Mouse (Mus musculus): ENCODE results near the gene Mafb. TPM values are rescaled to one million over a fixed set of nuclear protein-coding genes. Genes with fewer than 3 reads are reported as not detected.

The Mafb gene
- polyA plus RNA-seq, 1 experiment = 0.24 TPM

DNA sequence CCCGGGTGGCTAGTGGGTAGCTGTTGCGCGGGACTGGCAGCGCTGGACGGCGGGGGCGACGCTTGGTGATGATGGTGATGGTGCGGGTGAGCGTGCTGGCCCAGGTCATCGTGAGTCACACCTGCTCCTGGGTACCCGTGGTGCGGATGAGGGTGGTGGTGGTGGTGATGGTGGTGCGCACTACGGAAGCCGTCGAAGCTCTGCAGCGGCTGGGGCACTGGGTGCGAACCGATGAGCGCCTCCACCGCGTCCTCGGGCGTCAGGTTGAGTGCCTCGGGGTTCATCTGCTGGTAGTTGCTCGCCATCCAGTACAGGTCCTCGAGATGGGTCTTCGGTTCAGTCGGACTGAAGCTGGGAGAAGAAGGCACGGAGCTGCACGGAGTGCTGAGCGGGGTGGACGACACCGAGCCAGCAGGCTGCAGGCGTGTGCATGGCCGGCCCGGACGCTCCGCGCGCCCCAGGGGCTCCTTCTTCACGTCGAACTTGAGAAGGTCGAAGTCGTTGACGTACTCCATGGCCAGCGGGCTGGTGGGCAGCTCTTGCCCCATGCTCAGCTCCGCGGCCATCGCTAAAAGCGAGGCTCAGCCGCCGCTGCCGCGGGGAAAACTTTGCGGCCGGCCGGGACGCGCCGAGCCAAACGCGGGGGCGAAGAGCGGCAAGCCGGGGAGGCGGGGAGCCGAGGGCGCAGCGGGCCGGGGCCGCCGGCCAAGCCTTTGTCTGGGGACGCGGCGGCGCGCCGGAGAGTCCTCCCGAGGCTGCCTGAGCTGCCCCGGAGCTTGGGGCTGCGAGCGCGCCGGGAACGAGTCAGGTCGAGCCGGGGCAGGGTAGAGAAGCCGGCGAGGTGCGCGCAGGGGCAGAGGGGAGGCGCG is 520 bp downstream of the Mafb start:
- peak overlapping the region; percentile 33 for H3K4me3 ChIP-seq (ENCODE audit: low read depth, low read length)
- TF ChIP-seq EP300 (IDR thresholded peaks at IDR 0.05; ENCODE audit: insufficient read depth, low read depth, low read length) = no peak
- no peak for TF ChIP-seq CTCF (IDR thresholded peaks at IDR 0.05; ENCODE audit: low read depth, low read length)
- no peak for TF ChIP-seq POLR2A (IDR thresholded peaks at IDR 0.05; ENCODE audit: insufficient read depth, low read length)
- H3K9ac ChIP-seq (ENCODE audit: low read depth, poor library complexity, severe bottlenecking) = peak overlapping the region; percentile 29
- H3K36me3 ChIP-seq (ENCODE audit: control insufficient read depth, insufficient read depth, low read length, poor library complexity, severe bottlenecking) = no peaks in the 10 kb centered on the region
- H3K27ac ChIP-seq (ENCODE audit: insufficient read depth, low read length) = no peak overlapping the region
- H3K27me3 ChIP-seq (ENCODE audit: control insufficient read depth, insufficient read depth, low read length, poor library complexity, severe bottlenecking) = peaks cover 43% of the 10 kb centered on the region
- no peaks in the 10 kb centered on the region for H3K4me1 ChIP-seq (ENCODE audit: control insufficient read depth, insufficient read depth, low read length)
- H3K9me3 ChIP-seq (replicated peaks; ENCODE audit: control insufficient read depth, insufficient read depth, low read length, poor library complexity, severe bottlenecking) = no peaks in the 10 kb centered on the region

- Histone ChIP-seq H3K27ac (ENCODE audit: insufficient read depth, low read length) (no peak overlapping the region), H3K36me3 (ENCODE audit: control insufficient read depth, insufficient read depth, low read length, poor library complexity, severe bottlenecking) (no peaks in the 10 kb centered on the region), H3K9me3 (replicated peaks; ENCODE audit: control insufficient read depth, insufficient read depth, low read length, poor library complexity, severe bottlenecking) (no peaks in the 10 kb centered on the region), H3K9ac (ENCODE audit: low read depth, poor library complexity, severe bottlenecking) (no peak overlapping the region), H3K4me1 (ENCODE audit: control insufficient read depth, insufficient read depth, low read length) (peaks cover 3% of the 10 kb centered on the region), H3K4me3 (ENCODE audit: low read depth, low read length) (peak overlapping the region; percentile 33), H3K27me3 (ENCODE audit: control insufficient read depth, insufficient read depth, low read length, poor library complexity, severe bottlenecking) (peaks cover 40% of the 10 kb centered on the region)
- TF ChIP-seq EP300 (IDR thresholded peaks at IDR 0.05; ENCODE audit: insufficient read depth, low read depth, low read length) (no peak), POLR2A (IDR thresholded peaks at IDR 0.05; ENCODE audit: insufficient read depth, low read length) (no peak), CTCF (IDR thresholded peaks at IDR 0.05; ENCODE audit: low read depth, low read length) (no peak)
Observed at GRCm38 (mm10) chr2:160365107-160365911, 1.6 kb downstream of the Mafb start.

GRCm38 (mm10) chr2:160364666-160365065 is 2.2 kb downstream of the Mafb start:
- Histone ChIP-seq H3K9me3 (replicated peaks; ENCODE audit: control insufficient read depth, insufficient read depth, low read length, poor library complexity, severe bottlenecking) (no peaks in the 10 kb centered on the region), H3K27ac (ENCODE audit: insufficient read depth, low read length) (no peak overlapping the region), H3K36me3 (ENCODE audit: control insufficient read depth, insufficient read depth, low read length, poor library complexity, severe bottlenecking) (no peaks in the 10 kb centered on the region), H3K27me3 (ENCODE audit: control insufficient read depth, insufficient read depth, low read length, poor library complexity, severe bottlenecking) (peaks cover 38% of the 10 kb centered on the region), H3K9ac (ENCODE audit: low read depth, poor library complexity, severe bottlenecking) (no peak overlapping the region), H3K4me3 (ENCODE audit: low read depth, low read length) (no peak overlapping the region), H3K4me1 (ENCODE audit: control insufficient read depth, insufficient read depth, low read length) (peaks cover 3% of the 10 kb centered on the region)
- TF ChIP-seq POLR2A (IDR thresholded peaks at IDR 0.05; ENCODE audit: insufficient read depth, low read length) (no peak), EP300 (IDR thresholded peaks at IDR 0.05; ENCODE audit: insufficient read depth, low read depth, low read length) (no peak), CTCF (IDR thresholded peaks at IDR 0.05; ENCODE audit: low read depth, low read length) (no peak)

DNA sequence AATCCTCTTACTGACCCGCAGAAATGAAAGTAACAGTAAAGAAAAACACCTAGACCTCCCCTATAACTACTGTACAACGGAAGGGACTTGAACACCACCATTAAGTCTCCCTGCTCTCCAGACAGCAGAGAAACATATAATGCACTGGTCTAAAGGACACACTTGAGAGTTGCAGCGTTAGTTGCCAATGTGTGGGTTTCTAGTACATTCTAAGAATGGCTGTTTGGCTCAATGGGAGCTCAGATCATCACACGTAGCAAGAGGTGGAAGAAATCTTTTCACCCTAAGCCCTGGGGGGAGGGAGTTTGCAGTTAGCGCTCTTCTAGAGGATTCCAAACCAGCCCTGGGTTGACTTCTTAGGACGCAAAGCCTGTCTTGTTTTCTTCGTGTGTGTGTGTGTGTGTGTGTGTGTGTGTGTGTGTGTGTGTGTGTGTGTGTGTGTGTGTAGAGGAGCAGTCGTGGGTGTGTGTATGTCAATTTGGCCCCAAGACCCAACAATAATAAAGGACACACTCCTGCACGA is 2.7 kb downstream of the Mafb start:
- Histone ChIP-seq H3K27ac (ENCODE audit: insufficient read depth, low read length) (no peak overlapping the region), H3K4me3 (ENCODE audit: low read depth, low read length) (no peak overlapping the region), H3K27me3 (ENCODE audit: control insufficient read depth, insufficient read depth, low read length, poor library complexity, severe bottlenecking) (peaks cover 39% of the 10 kb centered on the region), H3K36me3 (ENCODE audit: control insufficient read depth, insufficient read depth, low read length, poor library complexity, severe bottlenecking) (no peaks in the 10 kb centered on the region), H3K9me3 (replicated peaks; ENCODE audit: control insufficient read depth, insufficient read depth, low read length, poor library complexity, severe bottlenecking) (no peaks in the 10 kb centered on the region), H3K4me1 (ENCODE audit: control insufficient read depth, insufficient read depth, low read length) (peaks cover 3% of the 10 kb centered on the region), H3K9ac (ENCODE audit: low read depth, poor library complexity, severe bottlenecking) (no peak overlapping the region)
- TF ChIP-seq CTCF (IDR thresholded peaks at IDR 0.05; ENCODE audit: low read depth, low read length) (no peak), POLR2A (IDR thresholded peaks at IDR 0.05; ENCODE audit: insufficient read depth, low read length) (no peak), EP300 (IDR thresholded peaks at IDR 0.05; ENCODE audit: insufficient read depth, low read depth, low read length) (no peak)

- peaks cover 32% of the 10 kb centered on the region for H3K27me3 ChIP-seq (ENCODE audit: control insufficient read depth, insufficient read depth, low read length, poor library complexity, severe bottlenecking)
- H3K4me3 ChIP-seq (ENCODE audit: low read depth, low read length) = no peak overlapping the region
- no peaks in the 10 kb centered on the region for H3K36me3 ChIP-seq (ENCODE audit: control insufficient read depth, insufficient read depth, low read length, poor library complexity, severe bottlenecking)
- no peak overlapping the region for H3K9ac ChIP-seq (ENCODE audit: low read depth, poor library complexity, severe bottlenecking)
- no peak for TF ChIP-seq CTCF (IDR thresholded peaks at IDR 0.05; ENCODE audit: low read depth, low read length)
- no peak for TF ChIP-seq POLR2A (IDR thresholded peaks at IDR 0.05; ENCODE audit: insufficient read depth, low read length)
- TF ChIP-seq EP300 (IDR thresholded peaks at IDR 0.05; ENCODE audit: insufficient read depth, low read depth, low read length) = no peak
- H3K4me1 ChIP-seq (ENCODE audit: control insufficient read depth, insufficient read depth, low read length) = peaks cover 3% of the 10 kb centered on the region
- H3K9me3 ChIP-seq (replicated peaks; ENCODE audit: control insufficient read depth, insufficient read depth, low read length, poor library complexity, severe bottlenecking) = no peaks in the 10 kb centered on the region
- no peak overlapping the region for H3K27ac ChIP-seq (ENCODE audit: insufficient read depth, low read length)
Observed at GRCm38 (mm10) chr2:160363201-160363600, 3.7 kb downstream of the Mafb start.
